Mouse (Mus musculus): ENCODE measurements around the gene Map3k6.

GRCm38 (mm10) chr4:133241910-133242309, 1.3 kb downstream of the Map3k6 start:
- no peak for TF ChIP-seq CTCF (IDR thresholded peaks at IDR 0.05)
- TF ChIP-seq POLR2A (IDR thresholded peaks at IDR 0.05; ENCODE audit: insufficient read depth, low read depth, low read length) = no peak; the same call in none of the 2 replicates
- TF ChIP-seq EP300 (IDR thresholded peaks at IDR 0.05; ENCODE audit: insufficient read depth, low read depth, low read length) = peak; percentile 1; the same call in 1 of the 2 replicates

All from heart, adult 2 months (tissue).